Mouse (Mus musculus) frontal cortex, postnatal 14 days (tissue): Measurements from ENCODE around the gene Cnp.
"Not testable (repeated sequence)": the region's sequence is repeated elsewhere in the genome, so short reads cannot be mapped to it uniquely, and the experiment has no call there.

Experiments used
- DNase-seq, 2 experiments: peaks; one replicate each; pipeline ENCODE4 v3.0.0; 2022; ENCODE audit warnings: low spot score in 2 of 2

Gene Cnp

DNA sequence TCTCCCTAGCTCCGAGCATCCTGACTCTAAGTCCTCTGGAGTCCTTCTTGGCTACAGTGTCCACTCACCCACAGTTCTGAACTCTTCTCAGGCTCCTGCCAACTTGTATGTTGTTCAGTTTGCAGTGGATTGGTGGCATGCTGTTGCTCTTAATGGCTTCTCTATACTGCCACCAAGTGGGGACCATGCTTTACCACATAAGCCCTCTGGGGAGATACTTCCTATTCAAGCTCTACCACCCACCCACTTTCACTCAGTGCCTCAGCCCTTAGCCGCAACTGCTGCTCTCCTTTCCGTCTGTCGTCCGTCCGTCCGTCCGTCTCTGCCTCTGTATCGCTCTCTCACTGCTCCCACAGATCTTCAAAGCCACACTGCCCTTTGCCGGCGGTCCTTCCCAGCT is 19.1 kb upstream of the Cnp start:
- peak in 1 of 2 experiments; percentile 51 for DNase-seq

DNA sequence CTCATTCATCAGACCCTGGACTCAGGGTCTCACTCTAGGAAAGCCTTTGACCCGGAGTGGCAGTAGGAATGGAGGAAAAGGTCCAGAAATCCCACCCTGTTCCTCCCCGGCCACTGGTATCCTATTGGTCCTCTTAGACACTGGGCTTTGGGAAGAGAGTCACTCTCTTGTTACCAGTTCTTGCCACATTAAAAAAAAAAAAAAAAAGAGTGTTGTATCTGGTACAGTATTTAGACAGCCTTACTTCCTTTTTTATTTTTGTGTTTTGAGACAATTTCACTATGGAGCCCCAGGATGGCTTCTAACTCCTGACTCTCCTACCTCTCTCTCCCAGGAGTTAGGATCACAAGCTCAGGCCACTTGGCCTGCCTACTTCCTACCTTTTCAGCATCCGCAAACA is 17.1 kb upstream of the Cnp start:
- DNase-seq: no peak

DNA sequence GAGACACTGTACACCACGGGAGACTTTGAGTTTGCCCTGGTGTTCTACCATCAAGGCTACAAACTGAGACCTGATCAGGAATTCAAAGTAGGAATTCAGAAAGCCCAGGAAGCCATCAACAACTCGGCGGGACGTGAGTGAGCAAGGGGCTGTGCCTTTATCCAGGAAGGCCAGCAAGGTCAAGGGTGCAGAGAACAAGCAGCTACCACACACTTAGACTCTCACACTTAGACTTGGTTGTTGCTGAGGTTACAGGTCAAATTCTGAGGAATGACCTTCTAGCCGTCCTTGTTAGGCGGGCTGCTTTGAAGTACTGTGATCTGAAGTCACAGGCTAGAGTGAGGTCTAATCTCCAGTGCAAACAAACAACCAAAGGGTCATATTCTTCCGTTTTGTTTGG is 15.2 kb upstream of the Cnp start:
- no peak for DNase-seq

DNA sequence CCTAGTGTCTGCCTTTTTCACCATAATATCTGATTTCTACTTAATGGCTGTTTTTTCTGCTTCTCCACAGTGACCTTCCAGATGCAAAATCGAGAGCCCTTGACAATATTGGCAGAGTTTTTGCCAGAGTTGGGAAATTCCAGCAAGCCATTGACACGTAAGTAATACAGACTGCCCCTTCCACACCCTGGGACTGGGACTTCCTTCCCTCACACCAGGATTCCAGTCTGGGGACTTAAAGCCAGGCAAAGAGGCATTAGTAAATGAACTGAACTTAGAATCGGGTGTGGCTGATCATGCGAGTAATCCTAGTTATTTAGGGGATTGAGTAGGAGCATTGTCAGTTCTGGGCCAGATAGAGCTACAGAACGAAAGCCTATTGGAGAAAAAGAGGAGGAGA is 13.0 kb upstream of the Cnp start:
- DNase-seq: no peak

DNA sequence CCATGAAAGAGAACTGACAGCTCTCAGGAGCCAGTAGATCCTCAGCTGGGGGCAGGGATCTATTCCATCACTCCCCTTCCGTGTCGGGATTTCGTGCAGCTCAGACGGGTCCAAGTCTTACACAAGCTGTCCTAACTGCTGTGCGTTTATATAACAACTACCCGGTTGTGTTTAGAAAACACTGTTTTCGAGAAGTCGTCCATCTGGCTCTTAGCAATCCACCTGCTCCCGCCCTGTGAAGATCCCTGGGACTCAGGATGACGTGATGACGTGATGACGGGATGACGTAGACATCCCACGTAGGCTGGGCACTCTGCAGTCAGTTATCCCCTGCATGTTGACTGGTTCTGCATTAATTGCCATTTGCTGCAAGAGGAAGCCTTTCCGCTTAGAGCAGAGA is 10.4 kb upstream of the Cnp start:
- peak in 1 of 2 experiments; percentile 59 for DNase-seq

DNA sequence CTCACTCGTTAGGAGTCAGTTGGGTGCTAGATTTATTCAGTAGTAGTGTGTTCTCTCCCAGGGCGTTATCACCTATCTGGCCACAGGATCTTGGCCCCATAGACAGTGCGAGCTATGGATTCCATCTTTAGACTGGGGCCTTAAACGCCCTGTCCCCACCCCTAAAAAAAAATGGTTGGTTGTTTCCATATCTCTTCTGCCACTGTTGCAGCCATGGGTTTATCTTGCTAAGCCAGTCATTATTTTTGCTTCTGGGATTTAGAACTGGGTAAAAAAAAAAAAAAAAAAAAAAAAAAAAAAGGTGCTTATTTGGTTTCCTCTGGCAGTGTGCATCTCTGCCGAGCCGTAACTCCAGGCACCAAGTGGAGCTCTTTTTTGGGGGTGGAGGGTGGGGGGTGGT is 10.0 kb upstream of the Cnp start:
- DNase-seq: no peak

DNA sequence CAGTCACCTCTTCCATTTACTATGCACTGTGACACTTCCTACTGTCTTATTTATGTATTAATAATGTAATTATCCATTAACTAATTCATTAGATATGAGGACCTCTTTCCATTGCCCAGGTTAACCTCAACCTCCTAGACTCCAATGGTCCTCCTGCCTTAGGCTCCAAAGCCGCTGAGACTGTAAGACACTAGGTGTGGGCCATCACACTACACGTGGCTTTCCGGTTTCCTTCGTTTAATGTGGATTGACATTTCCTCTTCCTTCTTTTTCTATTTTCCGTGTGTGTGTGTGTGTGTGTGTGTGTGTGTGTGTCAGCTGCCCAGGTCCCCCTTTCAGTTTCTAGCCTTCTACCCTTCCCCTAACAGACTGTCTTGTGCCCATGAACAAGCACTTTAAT is 7.5 kb upstream of the Cnp start:
- DNase-seq: no peak

DNA sequence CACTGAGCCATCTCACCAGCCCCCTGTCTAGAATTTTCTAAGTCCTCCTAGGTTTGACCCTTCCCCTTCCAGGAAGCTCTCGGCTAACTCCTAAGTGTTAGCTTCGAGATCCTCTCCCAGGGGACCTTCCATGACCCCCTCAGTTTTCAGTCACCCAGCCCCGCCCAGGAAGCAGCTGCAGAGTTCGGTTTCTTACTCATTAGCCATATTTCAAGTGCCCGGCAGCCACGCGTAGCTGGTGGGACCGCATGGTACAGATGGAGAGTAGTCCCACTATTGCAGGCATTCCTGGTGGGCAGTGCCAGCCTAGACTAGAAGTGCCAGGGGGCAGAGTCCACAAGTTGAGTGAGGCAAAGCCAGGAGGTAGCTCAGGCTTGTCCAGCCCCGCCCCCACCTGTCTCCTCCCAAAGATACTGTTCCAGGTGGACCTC is 6.9 kb upstream of the Cnp start:
- no peak for DNase-seq

DNA sequence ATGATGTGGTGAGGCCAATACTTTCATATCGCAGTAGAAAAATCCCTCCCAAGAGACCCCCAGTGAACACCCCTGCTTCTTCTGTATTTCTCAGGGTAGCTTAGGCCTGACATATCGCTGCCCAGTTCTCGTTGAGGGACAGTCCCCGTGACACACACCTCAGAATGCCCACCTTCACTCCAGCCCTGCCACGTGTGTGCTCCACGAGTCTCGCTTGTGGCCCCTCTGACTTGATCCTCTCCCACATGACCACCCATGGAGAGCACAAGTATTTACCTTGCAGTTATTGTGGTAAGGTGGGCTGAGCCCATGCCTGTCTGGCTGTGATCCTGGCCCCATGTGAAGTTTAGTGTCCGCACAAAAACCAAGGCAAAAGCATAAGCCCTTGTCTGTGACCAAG is 6.0 kb upstream of the Cnp start:
- no peak for DNase-seq

DNA sequence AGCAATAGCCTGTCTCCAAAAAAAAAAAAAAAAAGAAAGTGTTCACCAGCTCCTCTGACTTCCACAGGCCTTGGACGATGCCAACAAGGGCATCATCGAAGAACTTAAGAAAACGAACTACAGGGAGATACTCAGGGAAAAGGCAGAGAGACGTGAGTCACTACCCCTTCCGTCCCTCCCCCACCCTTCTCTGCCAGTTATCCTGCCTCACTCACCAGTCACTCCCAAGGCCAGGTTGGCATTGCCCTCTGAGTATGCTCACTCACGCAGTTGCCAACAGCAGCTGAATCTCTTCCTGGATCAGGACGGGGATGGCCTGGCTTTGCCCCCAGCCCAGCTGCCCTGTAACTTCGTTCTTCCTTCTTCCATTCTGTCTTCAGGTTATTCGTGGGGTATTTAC is 4.9 kb upstream of the Cnp start:
- DNase-seq: no peak

DNA sequence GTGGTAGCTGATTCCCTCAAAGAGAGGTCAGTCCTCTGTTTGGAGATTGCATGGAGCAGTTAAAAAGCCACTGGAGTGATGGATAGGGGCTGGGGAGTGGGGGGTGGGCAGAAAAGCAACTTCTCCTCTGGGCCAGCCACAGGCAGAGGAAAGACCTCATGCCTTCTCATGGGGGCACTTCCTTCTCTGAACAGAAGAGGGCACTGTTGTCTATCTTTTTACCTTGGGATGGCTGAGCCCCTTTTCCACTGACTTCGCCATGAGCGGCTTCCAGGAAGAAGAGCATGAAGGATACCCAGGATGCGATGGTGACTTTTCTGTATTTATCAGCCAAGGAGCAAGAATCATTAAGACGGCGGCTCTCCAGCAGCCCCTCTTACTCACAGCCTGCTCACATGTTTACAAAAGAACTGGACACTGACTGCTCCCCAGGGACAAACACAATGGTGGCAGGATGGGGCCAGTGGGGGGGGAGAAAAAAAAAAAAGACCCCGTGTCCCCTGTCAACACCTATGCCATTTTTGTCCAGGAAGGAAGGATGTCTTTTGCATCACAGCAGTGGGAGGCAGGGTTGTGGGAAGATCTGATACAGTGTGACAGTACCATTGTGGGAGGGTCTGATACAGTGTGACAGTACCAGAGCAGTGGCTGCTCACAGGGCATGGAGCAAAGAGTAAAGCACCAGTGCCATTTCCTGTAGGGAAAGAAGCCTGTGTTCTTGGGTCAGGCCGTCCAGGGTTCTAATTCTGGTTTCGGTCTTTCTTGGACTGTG is 4.1 kb upstream of the Cnp start:
- peak in 1 of 2 experiments; percentile 74 for DNase-seq

DNA sequence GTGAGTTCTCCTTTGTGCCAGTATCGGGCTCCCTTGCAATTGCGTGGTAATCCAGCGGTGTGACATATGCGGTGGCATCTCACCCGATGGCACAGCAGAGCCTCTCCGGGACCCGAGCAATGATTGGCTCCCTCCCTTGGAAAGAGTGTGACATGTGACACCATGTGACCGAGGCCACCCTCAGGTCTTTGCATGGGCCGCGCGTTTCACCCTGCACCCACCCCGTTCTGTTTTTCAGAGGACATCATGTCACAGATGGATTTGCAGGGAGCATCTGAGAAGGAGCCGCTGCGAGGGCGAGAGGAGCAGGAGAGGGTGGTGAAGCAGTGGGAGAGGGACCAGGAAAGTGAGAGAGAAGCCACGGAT is 3.5 kb upstream of the Cnp start:
- peak in 1 of 2 experiments; percentile 32 for DNase-seq

DNA sequence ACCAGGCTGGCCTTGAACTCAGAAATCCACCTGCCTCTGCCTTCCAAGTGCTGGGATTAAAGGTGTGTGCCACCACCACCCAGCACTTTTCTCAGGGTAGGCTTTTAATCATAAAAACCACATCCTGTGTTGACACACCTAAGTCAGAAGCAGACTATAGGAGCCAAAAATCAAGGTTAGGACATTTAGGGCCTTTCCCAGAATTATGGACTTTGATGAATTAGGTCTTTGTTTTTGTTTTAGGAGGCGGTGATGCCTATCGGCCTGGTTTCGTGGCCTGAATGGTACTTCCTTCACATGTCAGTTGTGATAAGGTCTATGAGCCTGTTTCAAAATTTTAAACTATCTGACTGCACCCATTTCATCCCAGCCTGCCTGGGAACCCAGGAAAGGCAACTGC is 516 bp upstream of the Cnp start:
- no peak for DNase-seq

DNA sequence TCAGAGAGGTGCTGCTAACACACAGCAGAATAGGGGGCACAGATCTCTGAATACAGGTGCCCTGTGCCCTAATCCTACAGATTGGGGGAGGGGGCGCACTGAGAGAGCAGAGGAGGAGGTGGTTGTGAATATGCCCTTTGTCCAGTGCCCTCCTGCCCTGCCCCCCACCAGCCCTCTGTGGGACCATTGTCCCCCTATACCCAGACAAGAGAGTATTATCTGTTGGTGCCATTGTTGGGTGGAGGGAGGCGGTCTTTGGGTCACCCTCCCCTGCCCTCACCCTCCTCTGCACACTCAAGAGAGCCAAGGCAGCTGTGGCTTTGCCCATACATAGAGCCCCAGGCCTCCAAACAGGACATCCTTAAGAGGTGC is 766 bp downstream of the Cnp start:
- no peak for DNase-seq

DNA sequence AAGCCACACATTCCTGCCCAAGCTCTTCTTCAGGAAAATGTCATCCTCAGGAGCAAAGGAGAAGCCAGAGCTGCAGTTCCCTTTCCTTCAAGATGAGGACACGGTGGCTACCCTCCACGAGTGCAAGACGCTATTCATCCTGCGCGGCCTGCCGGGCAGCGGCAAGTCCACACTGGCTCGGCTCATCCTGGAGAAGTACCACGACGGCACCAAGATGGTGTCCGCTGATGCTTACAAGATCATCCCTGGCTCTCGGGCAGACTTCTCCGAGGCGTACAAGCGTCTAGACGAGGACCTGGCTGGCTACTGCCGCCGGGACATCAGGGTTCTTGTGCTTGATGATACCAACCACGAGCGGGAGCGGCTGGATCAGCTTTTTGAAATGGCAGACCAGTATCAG is 1.6 kb downstream of the Cnp start:
- DNase-seq: no peak

DNA sequence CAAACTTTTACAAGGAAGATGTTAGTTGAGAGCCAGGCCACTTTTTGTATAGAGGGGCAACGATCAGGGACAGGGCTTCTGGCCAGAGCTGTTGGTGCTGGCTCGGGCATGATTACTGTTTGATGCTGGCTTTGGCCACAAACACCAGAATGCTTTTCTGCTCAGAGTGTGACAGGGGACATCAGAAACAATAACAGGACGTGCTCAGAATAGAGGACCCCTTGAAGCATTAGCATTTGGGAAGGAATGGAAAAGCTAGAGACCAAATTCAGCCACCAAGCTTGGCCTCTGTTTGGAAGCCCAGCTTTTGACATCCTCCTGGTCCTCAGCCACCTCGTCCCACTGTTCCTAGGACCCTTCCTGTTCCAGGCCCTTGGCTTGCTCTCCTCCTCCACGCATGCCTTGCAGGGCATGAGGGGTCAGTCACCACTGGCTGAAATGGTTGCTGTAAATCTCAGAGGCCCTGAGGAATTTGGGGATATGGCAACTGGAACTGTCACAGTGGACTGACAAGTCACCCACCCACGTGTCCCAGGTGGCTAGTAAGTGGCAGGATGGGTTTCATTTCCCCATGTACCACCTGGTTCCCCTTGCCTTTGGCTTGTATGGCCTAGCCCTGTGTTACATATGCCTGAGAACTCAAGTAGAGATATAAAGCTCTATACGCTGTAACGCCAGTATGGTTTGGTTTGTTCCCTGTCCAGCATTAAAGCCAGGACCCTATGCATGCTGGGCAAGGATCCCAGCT is 3.3 kb downstream of the Cnp start:
- no peak for DNase-seq

DNA sequence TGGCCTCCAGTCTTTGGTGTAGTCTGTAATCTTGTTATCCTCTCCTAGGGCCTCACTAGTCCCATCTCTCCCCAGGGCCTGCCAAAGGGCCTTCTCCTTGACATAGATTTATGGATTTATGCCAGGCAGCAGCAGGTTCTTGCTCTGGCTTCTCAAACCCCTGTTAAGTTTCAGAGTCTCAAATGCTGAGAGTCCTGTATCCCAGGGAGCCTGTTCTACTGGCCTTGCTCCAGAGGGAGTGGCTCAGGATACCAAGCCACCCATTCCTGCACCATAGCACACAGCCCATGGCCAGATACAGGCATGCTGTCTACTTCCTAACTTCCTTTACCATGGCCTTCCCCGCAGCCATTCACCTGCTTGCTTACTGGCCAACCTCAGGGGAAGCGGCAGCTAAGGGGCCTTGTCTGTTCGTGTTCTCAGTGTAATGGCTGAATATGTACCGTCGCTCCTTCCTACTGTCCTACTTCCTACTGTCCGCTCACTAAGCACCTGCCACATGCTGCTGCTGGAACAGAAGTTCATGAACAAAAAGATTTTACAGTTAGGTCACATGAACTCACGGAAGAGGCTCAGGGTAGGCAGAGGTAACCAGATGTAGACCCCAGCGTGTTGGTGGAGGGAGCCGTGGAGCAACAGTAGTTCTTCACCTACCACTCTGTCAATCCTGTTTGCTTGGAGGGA is 4.6 kb downstream of the Cnp start:
- no peak for DNase-seq

DNA sequence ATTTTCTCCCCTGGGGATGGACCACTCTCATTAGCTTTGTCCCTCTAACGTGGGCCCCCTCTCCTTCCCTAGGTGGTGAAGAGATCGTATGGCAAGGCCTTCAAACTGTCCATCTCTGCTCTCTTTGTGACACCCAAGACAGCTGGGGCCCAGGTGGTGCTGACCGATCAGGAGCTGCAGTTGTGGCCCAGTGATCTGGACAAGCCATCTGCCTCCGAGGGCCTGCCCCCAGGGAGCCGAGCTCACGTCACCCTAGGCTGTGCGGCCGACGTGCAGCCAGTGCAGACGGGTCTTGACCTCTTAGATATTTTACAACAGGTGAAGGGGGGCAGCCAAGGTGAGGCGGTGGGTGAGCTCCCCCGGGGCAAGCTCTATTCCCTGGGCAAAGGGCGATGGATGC is 5.6 kb downstream of the Cnp start:
- DNase-seq: no peak

DNA sequence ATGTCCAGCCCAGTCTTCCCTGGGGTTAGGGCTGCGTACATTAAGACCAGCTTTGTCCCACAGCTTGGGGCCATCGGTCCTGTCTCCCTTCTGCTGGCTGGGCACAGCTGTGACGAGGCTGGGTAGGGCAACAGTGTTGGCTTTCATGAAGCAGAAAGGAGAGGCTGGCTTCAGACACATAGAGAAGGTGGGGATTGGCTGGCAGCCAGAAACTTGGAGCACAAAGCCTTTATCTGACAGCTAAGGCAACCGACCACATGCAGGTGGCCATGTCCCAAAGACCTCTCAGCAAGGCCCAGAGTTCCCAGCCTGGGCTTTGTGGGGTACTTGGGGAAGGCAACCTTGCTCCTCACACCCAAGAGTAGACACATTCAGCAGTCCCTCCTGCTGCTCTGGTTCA is 7.1 kb downstream of the Cnp start:
- DNase-seq: peak in 1 of 2 experiments; percentile 56

DNA sequence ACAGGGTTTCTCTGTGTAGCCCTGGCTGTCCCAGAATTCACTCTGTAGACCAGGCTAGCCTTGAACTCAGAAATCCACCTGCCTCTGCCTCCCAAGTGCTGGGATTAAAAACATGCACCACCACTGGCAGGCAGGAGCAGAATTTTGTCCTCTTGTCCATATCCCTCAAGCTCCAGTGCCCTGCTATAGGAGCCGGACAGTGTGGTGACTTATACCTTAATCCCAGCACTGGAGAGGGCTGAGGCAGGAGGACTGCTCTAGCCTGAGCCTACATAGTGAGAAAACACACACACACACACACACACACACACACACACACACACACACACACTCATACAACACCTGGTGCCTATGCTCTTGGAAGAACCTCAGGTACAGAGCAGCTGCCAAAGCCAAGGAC is 7.7 kb downstream of the Cnp start:
- DNase-seq: not testable (repeated sequence)

DNA sequence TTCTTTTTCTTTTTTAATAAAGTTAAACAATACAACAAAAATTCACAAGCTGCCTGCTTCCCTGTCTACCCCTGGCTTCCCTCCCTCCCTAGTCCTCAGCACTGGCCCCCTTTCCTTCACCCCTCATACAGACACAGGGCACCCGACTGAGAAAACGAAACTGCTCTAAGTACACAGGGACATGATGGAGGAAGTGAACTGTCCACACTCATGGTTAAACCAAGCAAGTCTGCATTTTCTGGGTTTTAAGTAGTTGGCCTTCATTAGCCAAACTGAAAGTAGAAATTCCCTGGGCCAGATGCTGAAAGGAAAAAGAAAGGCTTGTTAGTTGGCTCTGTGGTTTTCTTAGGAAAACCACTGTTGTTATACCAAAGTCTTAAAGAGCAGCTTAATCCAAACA is 8.1 kb downstream of the Cnp start:
- DNase-seq: no peak

DNA sequence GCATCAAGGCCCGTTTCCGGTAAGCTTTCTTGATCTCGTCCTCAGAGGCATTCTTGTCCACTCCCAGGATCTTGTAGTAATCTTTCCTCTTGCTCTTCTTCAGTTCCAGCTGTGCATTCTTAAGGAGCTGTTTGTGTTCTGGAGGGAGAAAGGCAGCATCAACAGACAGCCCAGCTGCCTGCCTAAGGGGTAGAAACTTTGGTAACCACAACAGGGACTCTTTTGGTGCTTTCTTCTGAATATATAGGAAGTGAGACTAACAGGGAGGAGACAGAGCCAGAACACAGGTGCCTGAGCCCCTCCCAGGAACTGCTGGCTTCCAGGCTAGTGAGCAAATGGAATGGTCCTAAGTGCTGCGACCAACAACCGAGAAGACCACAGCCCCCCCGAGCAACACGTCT is 9.9 kb downstream of the Cnp start:
- DNase-seq: no peak

DNA sequence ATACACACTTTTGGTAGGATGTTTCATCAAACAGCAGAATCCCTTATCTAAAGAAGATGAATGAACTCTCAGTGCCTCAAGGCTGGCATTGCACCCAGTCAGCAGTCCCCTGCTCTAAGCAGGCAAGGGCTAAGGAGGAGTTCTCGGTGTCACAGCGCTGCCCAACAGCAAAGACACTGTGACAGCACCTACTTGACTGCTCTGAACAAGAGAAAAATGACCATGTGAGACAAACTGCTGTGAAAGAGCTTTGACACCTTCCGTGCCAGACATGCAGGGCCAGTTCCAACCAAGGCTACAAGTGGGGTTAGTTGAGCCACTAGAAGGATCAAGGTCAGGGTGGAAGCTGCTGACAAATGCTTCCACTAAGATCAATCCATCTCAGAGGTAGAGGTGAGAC is 10.4 kb downstream of the Cnp start:
- no peak for DNase-seq
